Mouse (Mus musculus) gastrocnemius, postnatal 25 days (tissue): Measurements from ENCODE around the gene Speg. TPM values are rescaled to one million over a fixed set of nuclear protein-coding genes. Genes with fewer than 3 reads are reported as not detected.

ENCODE experiments used
- DNase-seq: peaks from one replicate; pipeline ENCODE4 v3.0.0; 2022
- total RNA-seq, 2 experiments: library from RNA; stranded (reverse); gene quantifications; 1 replicate in 1 of 2; 2 replicates in 1 of 2; pipeline ENCODE4 v1.2.3; 2021

Speg gene
- total RNA-seq, 2 experiments from 2014 or later, result 200 to 244 TPM

DNA sequence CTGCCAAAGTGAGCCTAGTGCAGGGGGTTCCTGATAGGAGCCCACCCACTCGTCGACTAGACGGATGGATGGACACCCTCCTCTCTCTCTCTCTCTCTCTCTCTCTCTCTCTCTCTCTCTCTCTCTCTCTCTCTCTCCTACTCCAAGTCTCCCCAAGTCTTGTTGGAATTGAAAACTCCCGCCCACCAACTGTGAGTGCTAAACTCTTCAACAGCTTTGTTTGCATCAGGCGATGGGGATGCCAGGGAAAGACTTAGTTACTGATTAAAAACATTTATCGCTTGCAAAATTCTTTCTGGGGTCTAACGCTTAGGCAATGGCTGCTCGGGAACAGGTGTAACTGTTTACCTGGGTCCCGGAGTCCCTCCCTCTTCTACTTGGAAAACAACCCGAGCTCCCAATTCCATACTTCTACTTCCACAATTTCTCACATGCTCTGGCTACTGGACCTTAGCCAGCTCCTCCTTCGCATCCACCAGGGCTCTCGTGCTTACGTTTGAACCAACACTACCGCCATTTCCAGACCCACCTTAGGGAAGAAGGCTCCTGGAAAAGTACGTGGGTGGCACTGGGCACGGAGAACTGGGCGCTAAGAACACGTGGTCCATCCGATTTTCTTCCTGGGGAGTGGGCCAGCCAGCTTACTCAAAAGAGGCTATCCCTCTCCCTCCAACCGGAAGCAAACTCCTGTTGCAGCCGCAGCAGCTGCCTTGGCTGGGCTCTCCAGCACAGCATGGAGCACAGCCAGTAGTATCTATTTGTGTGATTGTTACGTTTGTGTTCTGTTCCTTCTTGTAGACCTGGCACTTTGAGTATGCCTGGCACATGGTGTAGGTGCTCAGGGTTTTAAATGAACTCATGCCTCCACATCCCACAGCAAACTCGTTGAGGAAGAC is 83.9 kb downstream of the Speg start:
- no peak for DNase-seq

DNA sequence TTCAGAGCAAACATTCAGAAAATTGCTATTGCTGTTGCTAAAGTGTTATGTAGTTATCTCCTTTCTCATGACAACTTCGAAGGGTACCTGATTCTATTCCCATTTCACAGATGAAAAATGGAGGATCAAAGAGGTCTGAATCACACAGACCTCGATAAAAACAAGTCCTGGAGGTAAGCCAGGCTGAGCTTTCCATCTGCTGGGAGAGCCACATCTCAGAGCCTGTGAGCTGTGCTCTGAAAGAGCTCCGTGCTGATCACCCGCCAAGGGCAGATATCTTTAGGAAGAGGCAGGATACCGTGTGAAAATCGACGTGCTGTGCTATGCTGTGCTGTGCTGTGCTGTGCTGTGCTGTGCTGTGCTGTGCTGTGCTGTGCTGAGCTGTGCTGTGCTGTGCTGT is 85.2 kb downstream of the Speg start:
- DNase-seq, result no peak

DNA sequence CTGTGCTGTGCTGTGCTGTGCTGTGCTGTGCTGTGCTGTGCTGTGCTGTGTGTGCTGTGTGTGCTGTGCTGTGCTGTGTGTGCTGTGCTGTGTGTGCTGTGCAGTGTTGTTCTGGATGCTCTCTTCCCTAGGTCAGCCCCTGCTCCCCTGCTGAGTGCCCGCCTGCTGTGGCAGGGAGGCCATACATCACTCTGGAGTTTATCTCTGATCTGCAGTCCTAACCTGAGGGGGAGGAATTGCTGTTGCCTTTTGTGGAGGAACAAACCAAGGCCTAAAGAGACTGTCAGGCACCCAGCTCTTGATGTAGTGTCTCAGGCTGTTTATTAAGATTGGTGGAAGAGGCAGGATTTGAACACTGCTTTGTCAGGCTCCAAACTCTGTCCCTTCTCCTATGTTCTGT is 87.5 kb downstream of the Speg start:
- DNase-seq, result no peak

DNA sequence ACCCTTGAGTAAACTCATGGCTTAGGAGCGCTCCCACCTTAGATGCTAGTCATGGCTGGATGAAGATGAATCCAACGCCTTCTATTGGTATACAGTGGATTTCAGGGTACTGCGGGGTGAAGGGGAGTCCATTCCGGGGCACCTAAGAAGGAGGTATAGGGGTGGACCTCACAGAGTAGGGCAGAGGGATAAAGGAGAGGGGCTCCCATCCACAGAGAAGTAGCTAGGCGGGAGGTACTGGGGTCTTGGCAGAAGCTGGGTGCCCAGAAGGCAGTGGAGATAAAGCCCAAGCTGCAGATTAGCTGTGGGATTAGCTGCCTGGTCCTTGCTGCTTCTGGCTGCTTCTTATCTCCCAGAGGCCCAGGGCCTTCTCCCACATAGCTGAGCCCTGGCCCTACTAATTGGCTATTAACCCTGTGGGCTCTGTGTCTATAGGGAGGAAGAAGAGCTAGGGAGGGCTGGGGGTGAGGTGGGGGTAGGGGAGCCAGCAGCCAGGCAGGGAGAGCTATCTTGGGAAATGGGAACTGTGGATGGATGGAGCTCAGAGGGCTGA is 88.6 kb downstream of the Speg start:
- DNase-seq, result no peak

DNA sequence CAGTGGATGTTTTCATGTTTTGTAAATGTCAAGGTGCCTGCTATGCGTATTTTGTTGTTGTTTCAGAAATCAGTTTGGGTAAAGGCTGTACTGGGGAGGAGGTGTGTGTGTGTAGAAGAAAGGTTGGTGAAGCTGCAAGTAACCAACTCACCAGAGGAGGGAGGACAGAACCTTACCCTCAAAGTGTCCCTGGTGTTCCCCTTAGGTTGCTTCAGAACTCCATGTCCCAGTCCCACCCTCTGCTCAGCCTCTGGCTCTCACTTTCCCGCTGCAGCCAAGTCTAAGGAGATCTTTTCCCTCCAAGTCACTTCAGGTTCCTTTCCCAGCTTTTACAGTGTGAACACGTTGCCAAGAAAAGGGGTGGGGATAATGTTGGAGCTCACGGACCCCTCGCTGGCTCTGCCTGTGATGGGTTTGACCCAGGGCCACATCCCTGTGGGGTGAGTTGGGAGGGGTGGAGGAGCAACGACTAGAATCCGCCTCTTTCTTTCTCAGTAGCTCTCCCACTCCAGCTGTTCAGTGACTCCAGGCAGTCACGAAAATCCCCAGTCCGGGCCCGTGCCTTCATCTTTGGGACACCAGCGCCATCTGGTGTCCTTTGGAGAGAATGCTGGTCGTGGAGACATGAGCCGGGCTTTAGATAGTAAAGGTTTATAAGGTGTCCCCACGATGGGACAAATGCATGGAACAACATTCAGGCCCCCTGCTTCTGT is 92.3 kb downstream of the Speg start:
- peak; percentile 70 for DNase-seq

DNA sequence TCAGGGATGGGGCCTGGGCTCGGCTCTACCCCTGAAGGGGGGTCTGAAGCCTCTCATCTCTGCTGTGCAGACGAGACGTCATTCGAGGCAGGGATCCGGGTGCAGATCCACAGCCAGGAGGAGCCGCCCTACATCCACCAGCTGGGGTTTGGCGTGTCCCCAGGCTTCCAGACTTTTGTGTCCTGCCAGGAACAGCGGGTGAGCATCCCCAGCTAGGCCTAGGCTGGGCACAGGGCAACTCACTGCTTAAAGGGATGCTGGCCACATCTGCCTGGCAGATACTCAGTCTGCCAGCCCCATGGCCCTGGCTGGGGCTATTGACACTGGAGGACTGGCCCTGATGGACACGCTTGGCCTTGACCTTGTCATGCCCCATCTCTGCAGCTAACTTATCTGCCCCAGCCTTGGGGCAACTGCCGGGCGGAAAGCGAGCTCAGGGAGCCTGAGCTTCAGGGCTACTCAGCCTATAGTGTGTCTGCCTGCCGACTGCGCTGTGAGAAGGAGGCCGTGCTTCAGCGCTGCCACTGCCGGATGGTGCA is 94.3 kb downstream of the Speg start:
- DNase-seq, result no peak

DNA sequence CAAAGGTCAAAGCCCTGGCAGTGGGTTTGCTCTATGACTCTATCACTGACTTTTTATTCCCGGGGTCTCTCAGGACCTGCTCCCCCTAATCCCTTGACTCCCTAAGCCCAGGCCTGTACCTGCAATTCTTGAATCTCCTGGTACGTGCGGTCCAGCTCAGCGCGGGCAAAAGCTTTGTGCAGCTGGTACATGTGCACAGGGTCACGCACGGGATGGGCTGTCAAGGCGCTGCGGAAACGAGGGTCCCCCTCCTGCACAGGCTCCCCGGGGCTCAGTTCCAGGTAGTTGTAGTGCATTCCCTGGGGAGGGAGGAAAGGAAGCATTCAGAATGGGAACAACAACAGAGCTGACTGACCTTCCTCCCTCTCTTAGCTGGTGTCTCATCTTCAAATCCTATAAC is 101.3 kb downstream of the Speg start:
- DNase-seq, result no peak

DNA sequence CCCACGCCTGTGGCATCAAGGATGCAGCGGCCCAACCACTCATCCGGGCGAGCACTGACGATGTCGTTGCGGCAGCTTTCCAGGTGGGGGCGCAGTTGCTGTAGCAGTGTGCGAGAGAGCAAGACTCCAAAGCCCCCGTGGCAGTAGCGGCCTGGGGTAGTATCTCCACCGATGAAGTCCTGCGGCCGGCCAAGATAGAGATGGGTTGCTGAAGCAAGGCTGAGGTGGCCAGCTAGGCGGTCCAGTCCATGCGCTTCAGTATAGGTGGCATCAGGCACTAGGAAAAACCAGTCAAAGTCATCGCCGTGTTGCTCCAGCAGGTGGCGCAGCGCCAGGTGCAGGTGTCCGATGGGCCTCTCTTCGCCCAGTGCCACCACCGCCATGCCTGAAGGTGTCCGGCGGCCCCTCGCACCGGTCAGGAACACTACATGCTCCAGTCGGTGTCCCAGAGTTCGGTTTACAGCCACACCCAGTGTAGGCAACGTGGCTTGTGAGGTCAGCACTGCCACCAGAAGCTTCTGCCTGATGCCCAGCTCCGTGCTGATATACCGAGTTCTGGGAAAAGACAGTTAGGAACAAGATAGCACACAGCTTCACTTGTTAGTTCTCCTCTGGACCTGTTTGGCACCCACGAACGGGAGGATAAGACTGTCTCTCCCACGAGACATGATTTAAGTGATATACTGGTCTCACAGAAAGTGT is 102.3 kb downstream of the Speg start:
- peak; percentile 65 for DNase-seq

DNA sequence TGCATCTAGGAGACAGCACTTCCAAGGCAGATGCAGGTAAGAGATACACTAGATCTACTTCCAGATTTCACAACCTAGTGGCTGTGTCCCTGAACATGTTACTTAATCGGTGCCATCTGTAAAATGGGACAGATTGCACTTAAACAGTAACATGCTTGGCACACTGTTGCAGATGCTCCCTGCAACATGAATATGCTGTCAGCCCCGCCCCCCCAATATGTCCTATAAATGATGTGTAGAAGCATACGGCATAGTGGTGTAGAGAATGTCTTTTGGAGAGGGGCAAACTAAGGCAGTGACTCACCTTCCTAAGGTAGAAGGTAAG is 102.8 kb downstream of the Speg start:
- no peak for DNase-seq

DNA sequence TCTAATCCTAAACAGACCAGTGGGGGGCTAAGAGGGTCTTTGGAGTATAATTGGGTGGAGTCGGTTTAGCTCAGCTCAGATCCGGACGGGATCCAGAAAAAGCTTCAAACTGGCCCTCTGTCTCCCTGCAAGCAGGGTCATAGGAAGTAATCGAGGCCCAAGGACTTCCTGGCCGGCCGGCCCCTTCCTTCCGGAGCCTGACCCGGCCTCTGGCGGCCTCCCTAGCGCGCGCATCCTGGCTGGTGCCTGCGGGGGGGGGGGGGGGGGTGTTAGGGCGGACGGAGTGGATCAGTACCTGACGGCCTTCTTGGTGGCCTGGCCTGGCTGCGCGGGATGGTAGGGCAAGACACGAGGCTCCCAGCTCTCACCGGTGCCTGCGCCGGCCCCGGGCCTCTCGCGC is 103.4 kb downstream of the Speg start:
- peak; percentile 51 for DNase-seq

DNA sequence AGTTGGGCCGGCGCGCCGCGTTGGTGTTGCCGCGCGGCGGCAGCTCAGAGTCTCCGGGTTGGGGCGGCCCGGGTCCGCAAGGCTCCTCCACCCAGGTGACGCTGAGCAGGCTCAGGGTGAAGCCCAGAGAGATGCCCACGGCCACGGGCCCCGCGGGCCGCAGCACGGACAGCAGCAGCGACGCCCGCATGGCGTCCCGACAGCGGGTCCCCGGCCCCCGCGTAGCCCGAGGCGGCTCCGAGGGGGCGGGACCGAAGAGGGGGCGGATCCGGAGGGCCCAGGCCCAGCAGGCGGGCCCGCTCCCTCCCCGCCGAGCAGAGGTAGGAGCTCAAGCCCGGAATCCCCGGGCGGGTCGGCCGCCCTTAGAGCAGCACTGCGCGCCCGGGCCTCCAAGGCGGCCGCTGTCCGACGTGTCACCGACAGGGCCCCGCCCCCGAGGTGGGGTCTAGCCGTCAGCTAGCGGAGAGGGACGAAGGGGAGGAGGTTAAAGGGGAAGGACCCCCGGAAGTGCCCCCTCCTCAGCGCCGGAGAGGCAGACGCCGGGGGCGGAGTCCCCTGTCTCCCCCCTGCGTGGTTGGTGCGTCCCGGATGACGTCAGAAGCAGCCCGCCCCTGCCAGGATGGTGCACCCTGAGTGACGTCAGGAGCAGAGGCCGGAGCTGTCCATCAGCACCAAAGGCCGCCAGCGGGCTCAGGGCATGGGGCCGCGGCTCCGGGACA is 104.0 kb downstream of the Speg start, which contains the start of the genes Chpf and Tmem198:
Gene Chpf, minus strand, starts transcription at position 392 of the 719 bp plus-strand sequence.
Gene Tmem198, plus strand, starts transcription at position 617 of the 719 bp plus-strand sequence.
- DNase-seq, result peak; percentile 95

DNA sequence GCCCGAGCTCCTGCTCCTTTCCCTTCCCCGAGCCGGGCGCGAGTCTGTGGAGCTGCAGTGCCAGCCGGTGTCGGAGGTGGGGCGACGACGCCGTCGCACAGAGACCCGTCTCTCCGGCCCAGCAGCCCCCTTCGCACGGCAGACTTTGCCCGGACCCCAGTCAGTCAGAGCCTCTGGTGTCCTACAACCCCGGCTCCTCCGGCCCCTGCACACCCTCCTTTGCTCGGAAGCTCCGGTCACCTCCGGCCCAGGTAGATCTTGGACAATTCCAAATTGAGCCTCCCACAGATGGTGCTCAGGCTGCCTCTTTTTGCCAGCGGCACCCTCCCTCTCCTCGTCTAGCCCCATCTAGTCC is 104.5 kb downstream of the Speg start:
- DNase-seq, result no peak

DNA sequence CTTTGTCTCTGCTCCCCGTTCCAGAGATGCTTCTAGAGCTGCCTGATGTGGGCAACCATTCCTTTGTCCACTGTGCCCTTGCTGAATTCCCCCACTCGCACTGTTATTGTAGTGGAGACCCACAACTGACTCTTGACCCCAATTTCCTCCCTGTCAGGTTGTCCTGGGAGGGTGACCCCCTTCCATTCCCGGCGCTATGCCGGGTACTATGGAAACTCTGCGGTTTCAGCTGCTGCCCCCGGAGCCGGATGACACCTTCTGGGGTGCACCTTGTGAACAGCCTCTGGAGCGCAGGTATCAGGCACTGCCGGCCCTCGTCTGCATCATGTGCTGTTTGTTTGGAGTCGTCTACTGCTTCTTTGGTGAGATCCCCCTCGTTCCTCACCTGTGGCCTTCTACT is 104.9 kb downstream of the Speg start:
- no peak for DNase-seq

DNA sequence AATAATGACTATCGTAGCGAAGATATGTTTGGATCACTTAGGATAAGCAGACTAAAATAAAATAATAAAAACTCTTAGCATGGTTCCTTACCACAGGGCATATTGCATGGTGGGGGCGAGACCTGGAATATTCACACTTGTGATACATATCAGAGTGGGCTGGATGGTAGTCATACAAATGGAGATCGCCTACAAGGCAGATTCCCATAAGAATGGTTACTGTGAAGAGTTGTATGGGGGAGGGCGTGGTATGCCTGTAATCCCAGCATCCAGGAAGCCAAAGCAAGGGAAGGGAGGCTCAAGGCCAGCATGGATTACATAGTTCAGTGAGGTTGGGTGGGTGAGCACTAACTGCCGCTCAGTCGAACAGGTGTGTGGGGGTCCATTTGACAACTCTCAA is 105.6 kb downstream of the Speg start:
- DNase-seq, result no peak

Other genes with a start within 250 kb of the Speg start
- under 1 TPM in 1 of 2 experiments, not detected in 1; 0.13 TPM for gene Slc23a3, start 241.4 kb upstream of the Speg start, total RNA-seq
- gene Cnppd1, start 232.6 kb upstream of the Speg start, total RNA-seq, result 10 to 100 TPM; 12.9 to 13.3 TPM
- 1 to 10 TPM; 7.8 to 9.7 TPM for gene Retreg2, start 232.5 kb upstream of the Speg start, total RNA-seq
- gene Zfand2b, start 206.7 kb upstream of the Speg start, total RNA-seq, result 10 to 100 TPM; 12.8 to 16.8 TPM
- 10 to 100 TPM; 23.5 to 31.0 TPM for gene Abcb6, start 194.9 kb upstream of the Speg start, total RNA-seq
- gene Ankzf1, start 183.1 kb upstream of the Speg start, total RNA-seq, result 1 to 10 TPM; 4.3 to 5.0 TPM
- gene Atg9a, start 183.1 kb upstream of the Speg start, total RNA-seq, result 10 to 100 TPM; 85.5 to 88.1 TPM
- 1 to 10 TPM; 1.9 to 2.7 TPM for gene Glb1l, start 164.5 kb upstream of the Speg start, total RNA-seq
- 10 to 100 TPM; 23.1 to 26.0 TPM for gene Stk16, start 164.5 kb upstream of the Speg start, total RNA-seq
- 100 to 1,000 TPM; 749 to 982 TPM for gene Tuba4a, start 155.4 kb upstream of the Speg start, total RNA-seq
- gene A630095N17Rik, start 143.2 kb upstream of the Speg start, total RNA-seq, result not detected
- 10 to 100 TPM; 58.4 to 60.9 TPM for gene Dnajb2, start 138.9 kb upstream of the Speg start, total RNA-seq
- not detected for gene Ptprn, start 110.8 kb upstream of the Speg start, total RNA-seq
- not detected for gene Resp18, start 96.9 kb upstream of the Speg start, total RNA-seq
- 10 to 100 TPM; 46.1 to 51.4 TPM for gene Dnpep, start 57.3 kb upstream of the Speg start, total RNA-seq
- gene Des, start 15.0 kb upstream of the Speg start, total RNA-seq, result 1,000 to 10,000 TPM; 1,914 to 2,104 TPM
- gene Gmppa, start 60.6 kb downstream of the Speg start, total RNA-seq, result 10 to 100 TPM; 32.0 to 37.2 TPM
- gene Asic4, start 75.1 kb downstream of the Speg start, total RNA-seq, result not detected
- gene Chpf, start 104.0 kb downstream of the Speg start, total RNA-seq, result 1 to 10 TPM; 5.5 to 7.9 TPM
- gene Tmem198, start 104.2 kb downstream of the Speg start, total RNA-seq, result under 1 TPM; 0.36 to 0.43 TPM
- 10 to 100 TPM; 37.7 to 52.8 TPM for gene Obsl1, start 131.2 kb downstream of the Speg start, total RNA-seq
- 1 to 10 TPM; 3.8 to 4.1 TPM for gene Inha, start 131.8 kb downstream of the Speg start, total RNA-seq
- gene Stk11ip, start 146.2 kb downstream of the Speg start, total RNA-seq, result 1 to 10 TPM; 5.3 to 5.6 TPM
- gene Slc4a3, start 171.0 kb downstream of the Speg start, total RNA-seq, result 1 to 10 TPM; 4.3 to 5.0 TPM